Mouse (Mus musculus): ENCODE measurements around the gene Pde6g. TPM values are rescaled to one million over a fixed set of nuclear protein-coding genes. Genes with fewer than 3 reads are reported as not detected.

The Pde6g gene
- total RNA-seq (2021), result under 1 TPM in 1 of 2 experiments, not detected in 1; 0.57 TPM
- long read RNA-seq, experiment 1, result 0 reads
- long read RNA-seq, experiment 2, result 0 reads

DNA sequence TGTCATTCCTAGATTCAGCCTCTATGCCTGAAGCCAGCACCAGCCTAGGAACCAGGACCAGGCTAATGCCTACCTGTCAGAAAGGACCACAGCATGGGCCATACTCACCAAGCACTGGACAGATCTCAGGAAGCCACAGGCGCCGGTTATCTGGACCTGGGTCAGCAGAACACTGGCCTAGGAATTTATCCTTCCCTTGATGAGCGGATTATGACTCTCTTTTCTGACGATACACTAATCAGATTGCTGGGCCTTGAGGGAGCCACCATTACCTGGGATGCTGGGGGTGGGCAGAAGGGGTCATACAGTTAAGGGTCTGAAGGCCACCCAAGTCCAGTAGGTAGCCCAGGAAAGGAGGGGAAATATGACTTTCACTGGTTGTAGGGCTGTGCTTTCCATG, at the start of gene Pde6g:
Gene Pde6g (minus strand): TSS at position 195 of the 400 bp plus-strand sequence.
- DNase-seq, result no peak

DNA sequence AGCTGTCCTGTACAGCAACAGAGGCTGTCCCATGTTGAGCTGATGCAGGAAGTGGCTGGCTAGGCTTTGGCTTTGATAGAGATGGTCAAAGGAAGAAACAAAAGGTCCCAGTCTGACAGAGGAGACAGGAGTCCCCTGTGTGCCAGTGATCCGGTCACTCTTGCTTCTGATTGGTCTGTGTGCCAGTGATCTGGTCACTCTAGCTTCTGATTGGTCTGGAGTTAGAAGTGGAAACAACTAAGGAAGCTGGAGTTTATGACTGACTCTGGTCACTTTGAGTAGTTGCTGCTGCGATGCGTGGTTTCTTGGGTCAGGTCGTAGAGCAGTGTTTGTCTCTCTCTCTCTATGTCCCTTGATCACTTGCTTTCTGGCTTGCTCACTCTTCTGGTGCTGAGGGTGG, 48.4 kb upstream of the Pde6g start:
- DNase-seq, result no peak

DNA sequence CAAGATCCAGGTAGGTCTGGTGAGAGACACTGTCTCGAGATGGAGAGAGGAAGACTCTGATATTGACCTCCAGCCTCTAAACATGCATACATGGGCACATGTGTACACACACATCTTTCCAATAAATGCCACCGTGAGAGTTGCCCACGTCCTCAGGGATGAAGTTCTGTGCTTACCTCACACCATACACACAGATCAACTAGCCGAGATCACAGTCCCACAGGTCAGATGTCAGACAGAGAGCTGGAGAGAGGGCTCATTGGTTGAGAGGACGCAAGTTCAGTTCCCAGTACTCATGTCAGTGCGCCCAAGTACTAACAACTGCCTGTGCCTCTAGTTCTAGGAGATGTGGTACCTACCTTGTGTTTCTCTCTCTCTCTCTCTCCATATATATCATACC, 47.7 kb upstream of the Pde6g start:
- no peak for DNase-seq

DNA sequence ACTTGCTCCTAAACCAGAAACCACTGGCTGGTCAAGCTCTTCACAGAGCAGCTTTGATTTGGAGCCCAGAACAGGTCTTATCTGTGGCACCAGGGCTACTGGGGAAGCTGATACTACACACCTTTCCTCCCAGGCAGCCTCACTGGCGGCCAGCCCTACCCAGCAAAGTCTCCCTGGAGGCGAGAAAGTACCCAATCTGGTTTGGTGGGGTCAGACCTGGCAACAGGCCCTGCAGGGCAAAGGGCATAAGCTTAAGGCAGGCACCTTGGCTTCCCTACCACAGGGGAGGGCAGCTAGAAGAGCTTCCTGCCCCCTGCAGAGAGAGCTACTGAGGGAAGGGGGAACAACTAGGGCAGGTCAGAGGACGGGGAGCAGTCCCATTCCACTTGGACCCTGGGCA, 47.1 kb upstream of the Pde6g start:
- no peak for DNase-seq

DNA sequence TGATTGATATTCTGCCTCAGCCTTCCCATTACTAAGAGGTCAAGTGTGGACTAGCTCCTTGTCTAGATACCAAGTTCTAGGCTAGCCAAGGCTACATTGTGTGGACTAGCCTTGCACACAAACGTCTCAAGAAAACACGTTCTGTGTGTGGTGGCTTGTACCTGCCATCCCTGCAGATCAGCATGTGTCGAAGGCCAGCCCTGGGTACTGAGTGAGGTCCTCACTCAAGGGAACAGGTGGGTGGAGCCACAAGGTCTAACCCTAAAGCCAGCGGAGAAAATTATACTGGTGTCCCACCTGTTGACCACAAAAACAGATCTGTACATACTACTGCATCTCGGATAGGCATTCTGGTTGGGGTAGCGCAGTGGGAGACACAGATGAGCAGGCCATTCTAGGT, 46.6 kb upstream of the Pde6g start:
- no peak for DNase-seq

DNA sequence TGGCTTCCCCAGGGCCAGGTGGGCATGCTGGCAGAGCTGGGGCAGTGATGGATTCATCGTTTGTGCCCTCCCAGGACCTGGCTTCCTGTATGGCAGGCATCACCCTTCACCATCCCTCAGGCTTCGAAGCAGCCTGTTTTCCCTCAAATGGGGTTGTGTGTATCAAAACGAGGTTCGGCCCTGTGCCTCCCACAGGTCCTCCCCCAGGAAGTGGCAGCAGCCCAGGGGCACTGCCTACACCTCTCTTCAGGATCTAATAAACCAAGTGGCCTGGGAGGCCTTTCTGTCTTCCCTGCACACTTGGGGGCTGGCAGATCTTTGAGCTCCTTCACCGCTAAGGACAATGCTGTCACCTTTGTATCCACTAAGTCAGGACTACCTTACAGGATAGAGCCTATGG, 45.6 kb upstream of the Pde6g start:
- DNase-seq, result no peak

DNA sequence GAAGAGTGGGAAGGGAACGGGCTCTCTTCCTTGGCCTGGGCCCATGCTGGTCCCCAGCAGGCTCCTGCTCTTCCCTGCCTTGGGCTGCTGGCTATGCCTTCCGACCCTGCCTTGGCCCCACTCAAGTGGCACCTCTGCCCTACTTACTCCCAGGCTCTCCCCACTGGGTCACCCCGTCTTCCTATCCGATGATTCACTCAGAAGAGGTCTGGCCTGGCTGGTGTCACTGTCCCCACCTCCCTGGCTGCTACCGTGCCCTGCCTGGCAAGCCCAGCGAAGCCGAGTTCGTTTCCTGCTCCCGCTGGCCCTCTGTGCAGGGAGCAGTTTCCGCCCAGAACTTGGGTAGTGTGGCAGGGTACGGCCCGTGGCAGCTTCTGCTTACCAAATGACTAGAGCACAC, 44.9 kb upstream of the Pde6g start:
- no peak for DNase-seq

DNA sequence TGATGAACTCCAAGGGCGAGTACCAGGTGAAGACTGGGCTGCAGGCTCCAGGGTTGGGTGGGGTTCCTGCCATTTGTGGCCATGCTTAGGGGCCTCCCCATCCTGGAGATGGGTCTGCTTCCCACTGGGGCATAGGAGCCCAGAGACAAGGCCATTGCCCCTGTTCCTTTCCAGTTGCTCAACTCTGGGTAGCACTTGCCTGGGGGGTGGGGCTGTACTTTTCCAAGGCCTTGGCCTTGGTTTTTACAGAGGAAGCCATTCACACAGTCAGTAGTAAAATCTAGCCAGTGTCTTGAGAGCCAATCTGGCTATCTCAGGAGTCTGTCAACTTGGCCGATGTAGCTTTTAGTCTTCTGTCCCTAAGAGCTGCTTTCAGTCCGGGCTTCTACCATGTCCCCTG, 44.1 kb upstream of the Pde6g start:
- DNase-seq, result no peak

DNA sequence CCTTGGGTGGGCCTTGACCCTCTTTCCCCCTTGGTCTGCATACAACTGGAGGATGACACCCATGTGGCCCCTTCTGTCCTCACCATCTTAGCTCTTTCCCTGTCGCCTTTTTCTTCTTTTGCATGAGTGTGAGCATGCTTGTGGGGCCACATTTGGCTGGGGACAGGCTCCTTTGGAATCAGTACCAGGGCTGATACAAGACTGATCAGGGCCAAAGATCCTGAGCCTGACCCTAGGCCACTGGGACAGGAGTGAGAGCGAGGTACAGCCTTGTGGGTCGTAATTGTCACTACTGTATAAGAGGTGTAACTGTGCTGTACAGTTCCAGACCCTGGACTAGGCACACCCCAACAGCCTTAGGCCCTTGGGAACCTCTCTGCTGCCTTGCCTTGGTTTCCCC, 40.6 kb upstream of the Pde6g start:
- DNase-seq, result no peak

DNA sequence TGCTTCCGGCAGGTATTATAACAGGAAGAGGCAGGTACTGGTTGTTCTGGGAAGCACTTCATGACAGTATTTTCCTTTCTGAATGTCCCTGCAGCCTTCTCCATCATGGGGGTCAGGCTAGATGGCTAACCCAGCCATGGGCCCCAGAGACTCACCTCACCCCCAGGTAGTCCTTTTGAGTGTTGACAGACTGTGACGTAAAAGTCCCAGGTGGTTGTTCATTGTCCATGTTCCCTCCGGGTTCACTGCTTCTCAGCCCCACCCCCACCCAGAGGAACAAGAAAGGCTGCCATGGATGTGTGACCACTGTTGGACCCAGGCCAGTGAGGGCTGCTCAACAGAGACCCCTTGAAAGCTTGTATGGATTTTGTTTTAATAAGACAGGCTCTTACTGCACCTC, 40.1 kb upstream of the Pde6g start:
- no peak for DNase-seq

DNA sequence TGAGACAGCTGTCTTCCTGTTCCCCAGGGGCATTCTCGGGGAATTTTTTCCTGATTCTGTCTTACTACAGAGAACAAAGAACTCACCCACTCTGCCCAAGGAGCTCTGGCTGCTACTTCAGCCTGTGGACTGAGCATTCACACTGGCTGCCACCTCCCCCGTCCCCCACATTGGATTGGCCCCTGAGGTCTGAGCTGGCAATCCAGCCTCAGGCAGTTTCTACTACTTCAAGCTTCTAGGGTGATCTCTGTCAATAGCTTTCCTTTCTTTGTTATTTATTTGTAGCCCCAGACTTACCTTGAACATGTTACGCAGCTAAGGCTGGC, 39.5 kb upstream of the Pde6g start:
- DNase-seq, result no peak

DNA sequence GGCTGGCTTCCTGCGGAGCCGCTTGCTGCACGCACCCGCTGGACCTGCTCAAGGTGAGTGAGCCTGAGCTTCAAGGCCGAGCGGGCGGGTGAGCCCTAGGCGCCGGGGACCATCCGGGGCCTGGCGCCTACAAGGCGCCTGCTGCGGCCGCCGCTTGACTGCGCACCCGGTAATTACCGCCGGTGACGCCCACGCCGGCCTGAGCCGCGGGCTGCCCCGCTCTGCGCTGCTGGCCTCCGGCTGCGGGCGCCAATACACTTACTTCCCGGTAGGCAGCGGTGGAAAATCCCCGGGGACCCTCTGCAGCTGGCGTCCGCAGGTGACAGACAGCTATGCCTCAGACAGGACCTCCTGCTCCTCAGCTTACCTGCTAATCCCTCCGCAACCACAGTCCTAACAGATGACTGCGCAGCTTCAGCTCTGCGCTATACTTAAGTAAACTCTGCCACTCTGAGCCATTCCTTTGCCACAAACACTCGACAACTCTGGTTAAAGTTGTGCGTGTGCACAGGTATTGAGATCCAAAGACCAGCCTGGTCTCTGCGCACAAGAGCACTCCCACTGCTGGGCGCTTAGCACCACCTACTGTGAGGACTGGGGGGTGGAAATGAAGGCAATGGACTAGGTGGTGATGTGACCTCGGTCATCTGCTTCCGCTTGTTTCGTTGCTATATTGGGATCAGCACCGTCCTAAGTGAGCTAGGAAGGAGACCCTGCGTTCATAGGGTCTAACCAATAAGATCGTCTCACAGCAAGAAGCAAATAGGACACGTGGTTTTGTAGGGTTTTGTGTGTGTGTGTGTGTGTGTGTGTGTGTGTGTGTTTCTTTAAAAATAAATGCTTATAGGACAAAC, 39.0 kb upstream of the Pde6g start:
- DNase-seq, result peak; percentile 55 to 57

DNA sequence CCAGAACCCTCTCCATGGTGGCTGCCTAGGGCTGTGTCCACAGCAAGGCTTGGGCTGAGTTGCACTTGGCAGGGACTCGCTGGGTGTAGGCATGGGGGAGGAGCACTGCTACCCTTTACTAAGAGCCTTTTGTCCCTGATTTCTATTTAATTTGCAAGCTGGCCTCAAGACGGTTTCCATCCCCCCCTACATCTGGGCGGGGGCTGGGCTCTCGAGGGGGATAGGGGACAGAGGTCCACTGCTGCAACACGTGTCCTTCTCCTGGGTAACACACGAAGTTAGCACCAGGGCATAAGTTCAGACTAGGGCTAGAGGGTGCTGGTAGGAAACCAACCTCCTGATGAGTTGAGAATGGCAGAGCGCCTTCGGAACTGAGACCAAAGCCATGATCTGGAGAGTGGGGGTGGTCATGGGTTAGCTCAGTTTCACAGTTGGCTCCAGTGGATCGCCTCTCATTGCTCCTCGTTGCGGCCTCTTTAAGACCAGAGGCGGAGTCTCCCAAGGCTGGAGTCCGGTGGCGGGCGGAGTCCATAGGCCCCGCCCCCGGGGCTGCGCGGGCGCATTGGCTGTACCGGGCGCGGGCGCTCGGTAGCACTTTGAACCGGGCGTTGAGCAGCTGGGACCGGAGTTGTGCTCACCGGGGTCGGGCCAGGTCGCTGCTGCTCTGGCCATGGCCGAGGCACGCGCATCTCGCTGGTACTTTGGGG, 38.2 kb upstream of the Pde6g start, which contains the start of gene Slc25a10:
Gene Slc25a10 (plus strand): TSS at position 524 of the 707 bp plus-strand sequence.
- DNase-seq, result peak; percentile 92 to 93

DNA sequence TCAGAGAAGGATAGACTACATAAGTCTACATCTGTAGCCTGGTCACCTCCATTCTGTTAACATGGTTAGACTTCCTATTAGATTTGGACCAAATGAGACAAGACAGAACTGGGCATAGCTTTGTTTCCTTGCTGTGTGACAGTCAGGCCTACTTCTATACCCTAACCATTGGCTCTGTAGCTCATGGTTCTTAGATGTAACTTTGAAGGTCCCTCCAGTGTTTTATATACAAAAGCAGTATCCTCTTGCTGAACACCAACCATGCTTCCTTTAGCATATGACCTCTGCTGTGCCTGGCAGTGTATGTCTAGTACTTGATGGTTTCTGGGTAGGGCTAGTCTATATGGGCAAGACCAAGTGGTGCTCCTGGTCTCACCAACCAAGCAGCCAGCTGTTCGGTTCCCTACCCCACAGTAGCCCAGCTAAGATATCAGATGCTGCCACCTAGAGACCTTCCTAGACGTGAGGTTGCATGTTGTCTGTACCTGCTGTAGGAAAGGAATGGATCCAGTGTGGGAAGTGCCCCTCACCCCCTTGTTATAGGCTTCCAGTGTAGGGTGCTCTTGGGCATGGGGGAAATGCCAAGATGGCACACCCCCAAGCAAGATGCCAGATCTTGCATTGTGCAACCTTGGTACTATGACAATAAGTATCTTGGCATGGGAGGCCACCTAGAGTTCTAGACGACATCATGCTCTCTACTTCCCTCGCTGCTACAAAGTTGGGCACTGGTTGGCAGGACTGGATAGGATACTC, 37.2 kb upstream of the Pde6g start:
- DNase-seq, result no peak

DNA sequence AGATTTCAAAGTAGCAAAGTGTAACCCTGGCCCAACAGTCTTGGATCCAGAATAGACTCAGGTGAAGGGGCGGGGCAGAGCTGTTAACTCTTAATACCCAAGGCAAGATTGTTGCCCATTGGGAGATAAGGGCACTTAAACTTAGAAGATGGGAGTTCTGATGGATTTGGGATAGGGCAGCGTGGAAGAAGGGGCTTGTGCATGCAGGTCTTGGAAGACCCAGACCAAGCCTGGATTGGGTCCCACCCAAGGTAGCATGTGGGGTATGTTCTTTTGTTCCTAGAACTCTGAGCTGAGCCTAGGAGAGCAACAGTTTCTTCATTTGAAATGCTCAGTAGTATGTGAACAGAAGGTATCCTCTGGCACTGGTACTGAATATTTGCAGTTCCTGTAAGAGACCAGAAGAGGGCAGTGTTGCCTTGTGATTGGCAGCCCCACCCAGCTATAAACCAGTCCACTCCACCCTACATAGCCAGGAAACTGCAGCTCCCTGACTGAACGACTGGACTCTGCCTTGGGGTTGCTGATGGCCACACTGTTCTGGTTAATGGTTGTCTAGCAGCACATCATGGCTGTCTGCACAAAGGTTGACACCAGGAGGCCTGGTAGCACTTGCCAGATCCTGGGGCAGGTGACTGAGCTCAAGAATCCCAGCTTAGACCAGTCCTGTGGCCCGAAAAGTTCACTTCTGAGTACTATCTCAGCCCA, 35.9 kb upstream of the Pde6g start:
- peak; percentile 80 to 82 for DNase-seq

DNA sequence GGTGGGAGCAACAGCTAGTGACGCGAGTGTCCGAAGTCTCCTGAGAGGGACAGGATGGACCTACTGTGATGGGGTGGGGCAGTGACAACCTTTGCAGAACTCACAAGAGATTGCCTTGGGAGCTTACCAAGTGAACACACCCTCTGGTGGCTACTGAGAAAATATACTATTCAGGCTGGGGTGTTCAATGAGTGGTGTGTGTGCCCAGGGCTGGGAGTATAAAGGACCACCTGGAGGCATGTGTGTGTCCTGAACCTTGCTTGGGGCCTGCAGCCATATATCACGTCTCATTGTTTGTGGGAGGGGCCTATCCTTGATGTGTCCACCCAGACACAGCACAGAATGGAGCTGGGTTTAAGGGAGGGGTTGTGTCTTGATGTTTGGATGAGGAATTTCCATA, 35.2 kb upstream of the Pde6g start:
- DNase-seq, result no peak

DNA sequence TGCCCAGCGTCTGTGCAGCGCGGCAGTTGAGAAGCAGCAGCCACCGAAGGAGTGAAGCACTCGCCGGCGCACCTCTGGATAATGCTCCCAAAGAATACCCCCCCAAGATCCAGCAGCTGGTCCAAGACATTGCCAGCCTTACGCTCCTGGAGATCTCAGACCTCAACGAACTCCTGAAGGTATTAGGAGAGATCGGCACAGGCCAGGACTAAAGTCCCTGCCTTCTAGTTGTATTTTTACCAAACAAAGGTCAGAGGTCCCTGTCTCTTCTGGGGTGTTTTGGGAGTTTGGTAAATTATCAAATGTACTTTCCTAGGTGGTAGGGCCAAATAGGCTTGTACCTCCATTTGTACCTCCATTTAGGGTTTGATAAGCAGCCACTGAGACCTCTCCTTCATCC, 32.0 kb upstream of the Pde6g start:
- no peak for DNase-seq

DNA sequence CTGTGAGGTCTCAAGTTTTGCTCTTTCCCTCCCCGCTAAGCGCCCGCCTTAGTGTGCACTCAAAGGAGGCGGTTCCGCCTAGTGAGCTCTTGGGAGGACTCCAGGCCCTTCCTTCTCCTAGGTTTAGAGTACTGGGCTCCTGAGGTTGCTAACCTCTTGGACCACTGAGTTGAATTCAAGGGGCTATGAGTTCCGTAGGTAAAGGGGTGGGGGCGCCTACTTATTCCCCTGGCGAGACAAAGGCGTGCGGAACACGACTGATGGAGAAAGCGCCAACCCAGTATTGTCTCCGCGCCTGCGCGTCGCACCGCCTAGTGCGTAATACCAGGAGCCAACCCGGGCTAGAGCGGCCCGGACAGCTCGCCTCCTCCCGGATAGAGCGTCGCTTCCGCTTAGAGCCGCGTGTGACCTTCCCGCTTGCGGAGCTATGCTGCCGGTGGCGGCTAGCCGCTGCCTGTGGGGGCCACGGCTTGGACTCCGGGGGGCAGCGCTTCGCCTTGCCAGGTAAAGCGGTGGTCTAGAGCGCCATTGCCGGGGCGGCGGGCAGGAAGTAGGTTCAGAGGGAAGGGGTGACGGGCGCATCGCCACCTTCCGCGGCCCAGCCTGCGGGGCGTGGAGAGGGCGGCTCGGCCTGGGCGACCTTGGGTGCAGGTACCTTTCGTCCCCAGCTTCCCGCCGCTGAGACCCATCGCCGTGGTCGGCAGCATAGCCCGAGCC, 31.1 kb upstream of the Pde6g start, which contains the start of gene Mrpl12:
Gene Mrpl12 (plus strand): TSS at position 349 of the 717 bp plus-strand sequence.
- DNase-seq, result peak; percentile 94 to 95

DNA sequence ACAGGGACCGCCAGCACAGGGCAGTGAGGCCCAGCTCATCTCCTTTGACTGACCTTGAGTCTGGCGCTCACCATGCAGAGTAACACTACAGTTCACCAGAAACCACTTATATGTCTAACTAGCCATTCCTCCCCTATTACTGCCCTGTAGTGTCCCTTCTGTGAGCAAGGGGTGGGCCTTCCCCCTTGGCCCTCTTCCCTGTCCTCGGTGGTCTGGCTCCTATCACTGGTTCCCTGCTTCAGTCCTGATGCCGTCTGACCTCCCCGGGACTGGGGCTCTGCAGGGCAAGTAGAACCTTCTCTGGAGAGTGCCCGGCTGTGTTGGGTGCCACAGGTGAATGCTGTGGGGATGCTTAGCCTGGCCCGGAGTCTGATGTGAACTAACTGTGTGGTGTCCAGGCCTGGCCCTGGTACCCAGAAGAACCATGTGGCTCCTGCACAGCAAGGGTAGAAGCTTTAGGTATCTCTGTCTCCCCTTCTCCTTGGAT, 30.2 kb upstream of the Pde6g start:
- no peak for DNase-seq

DNA sequence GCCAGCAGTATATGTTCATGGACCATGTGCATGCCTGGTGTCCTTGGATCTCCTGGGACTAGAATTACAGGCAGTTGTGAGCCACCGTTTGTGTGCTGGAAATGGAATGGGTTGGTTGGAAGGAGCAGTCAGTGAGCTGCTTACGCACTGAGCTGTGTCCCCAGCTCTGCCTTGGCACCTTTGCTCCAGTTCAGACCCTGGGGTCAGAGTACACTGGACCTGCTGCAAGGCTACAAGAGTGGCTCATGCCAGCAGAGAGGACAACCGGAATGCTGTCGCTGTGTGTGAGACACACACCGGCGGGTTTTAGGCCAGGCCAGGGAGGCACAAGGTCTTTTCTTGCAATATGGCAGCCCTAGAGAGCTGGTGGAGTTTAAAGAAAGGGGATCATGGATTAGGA, 18.8 kb upstream of the Pde6g start:
- no peak for DNase-seq

DNA sequence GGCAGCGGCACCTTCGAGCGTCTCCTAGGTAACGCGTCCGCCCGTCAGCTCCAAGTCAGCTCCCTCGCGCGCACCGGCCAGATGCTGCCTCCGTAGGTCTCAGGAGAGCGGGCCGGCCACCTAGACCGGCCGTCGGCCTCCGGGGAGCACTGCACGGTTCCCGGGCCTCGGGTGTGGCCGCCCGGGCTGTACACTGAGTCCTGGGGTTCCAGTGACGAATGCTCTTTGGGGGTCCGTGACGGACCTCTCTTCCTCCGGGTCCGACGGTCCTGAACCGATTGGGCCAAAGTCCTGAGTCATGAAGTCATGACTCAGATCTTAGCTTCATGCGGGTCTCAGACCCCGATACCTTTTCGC, 14.4 kb upstream of the Pde6g start:
- DNase-seq, result no peak
